Mouse (Mus musculus): ENCODE measurements around the gene Ptpn13.

Gene Ptpn13

GRCm38 (mm10) chr5:103518797-103519468 lies 93.9 kb downstream of the Ptpn13 start:
- DNase-seq (ENCODE audit: low spot score), result no peak

GRCm38 (mm10) chr5:103522371-103522770 lies 97.4 kb downstream of the Ptpn13 start:
- DNase-seq (ENCODE audit: low spot score), result peak; percentile 67

- no peak for DNase-seq (ENCODE audit: low spot score)
These were observed 101.9 kb downstream of the Ptpn13 start for GRCm38 (mm10) chr5:103526668-103527436.

- DNase-seq (ENCODE audit: low spot score), result no peak
These were observed 102.4 kb downstream of the Ptpn13 start for GRCm38 (mm10) chr5:103527437-103527718.

- DNase-seq (ENCODE audit: low spot score), result no peak
These were observed 105.2 kb downstream of the Ptpn13 start for GRCm38 (mm10) chr5:103530214-103530613.

- DNase-seq (ENCODE audit: low spot score), result no peak
These were observed 107.9 kb downstream of the Ptpn13 start for GRCm38 (mm10) chr5:103532841-103533390.

GRCm38 (mm10) chr5:103534454-103534853 lies 109.5 kb downstream of the Ptpn13 start:
- DNase-seq (ENCODE audit: low spot score), result no peak

GRCm38 (mm10) chr5:103537429-103537828 lies 112.4 kb downstream of the Ptpn13 start:
- no peak for DNase-seq (ENCODE audit: low spot score)

GRCm38 (mm10) chr5:103540612-103541011 lies 115.6 kb downstream of the Ptpn13 start:
- DNase-seq (ENCODE audit: low spot score), result no peak

- DNase-seq (ENCODE audit: low spot score), result no peak
These were observed 116.1 kb downstream of the Ptpn13 start for GRCm38 (mm10) chr5:103541136-103541535.

- DNase-seq (ENCODE audit: low spot score), result no peak
These were observed 116.5 kb downstream of the Ptpn13 start for GRCm38 (mm10) chr5:103541542-103541941.

GRCm38 (mm10) chr5:103545381-103546000 lies 120.5 kb downstream of the Ptpn13 start:
- no peak for DNase-seq (ENCODE audit: low spot score)

- DNase-seq (ENCODE audit: low spot score), result no peak
These were observed 129.8 kb downstream of the Ptpn13 start for GRCm38 (mm10) chr5:103554769-103555168.

- DNase-seq (ENCODE audit: low spot score), result no peak
These were observed 135.6 kb downstream of the Ptpn13 start for GRCm38 (mm10) chr5:103560546-103560945.

- no peak for DNase-seq (ENCODE audit: low spot score)
These were observed 143.0 kb downstream of the Ptpn13 start for GRCm38 (mm10) chr5:103568034-103568433.

GRCm38 (mm10) chr5:103569446-103569845 lies 144.5 kb downstream of the Ptpn13 start:
- no peak for DNase-seq (ENCODE audit: low spot score)

GRCm38 (mm10) chr5:103579680-103580420 lies 154.9 kb downstream of the Ptpn13 start:
- no peak for DNase-seq (ENCODE audit: low spot score)

- DNase-seq (ENCODE audit: low spot score), result peak; percentile 36
These were observed 162.2 kb downstream of the Ptpn13 start for GRCm38 (mm10) chr5:103587219-103587618.

GRCm38 (mm10) chr5:103591846-103592245 lies 166.9 kb downstream of the Ptpn13 start:
- DNase-seq (ENCODE audit: low spot score), result no peak

- no peak for DNase-seq (ENCODE audit: low spot score)
These were observed 167.7 kb downstream of the Ptpn13 start for GRCm38 (mm10) chr5:103592706-103593105.

- no peak for DNase-seq (ENCODE audit: low spot score)
These were observed 168.6 kb downstream of the Ptpn13 start for GRCm38 (mm10) chr5:103593575-103593974.
